Mouse (Mus musculus) MEL (cell line): ENCODE results near the gene Zfp276.

Experiments
- CTCF ChIP-seq, 3 experiments: IDR thresholded peaks in 2 of 3; conservative IDR thresholded peaks in 1 of 3; 2 replicates each; pipeline ENCODE4 v1.5.1; 2011 to 2012; ENCODE audit warnings: low read length in 3 of 3, low read depth in 2 of 3, mild to moderate bottlenecking in 2 of 3, improper control_type of control experiment in 1 of 3, inconsistent platforms in 1 of 3, mixed read lengths in 1 of 3, moderate library complexity in 1 of 3; ENCODE audit not compliant: control insufficient read depth in 1 of 3, insufficient read depth in 1 of 3, poor library complexity in 1 of 3, severe bottlenecking in 1 of 3
- E2F4 ChIP-seq: IDR thresholded peaks from 2 replicates; pipeline ENCODE4 v1.6.1; 2011; ENCODE audit warnings: low read depth, low read length, improper control_type of control experiment, borderline replicate concordance
- EP300 ChIP-seq, 2 experiments: IDR thresholded peaks; 2 replicates each; pipeline ENCODE4 v1.6.1; 2011; ENCODE audit warnings: improper control_type of control experiment in 2 of 2, low read length in 2 of 2, low read depth in 1 of 2, mild to moderate bottlenecking in 1 of 2
- GABPA ChIP-seq: IDR thresholded peaks from 2 replicates; pipeline ENCODE4 v1.6.1; 2012; ENCODE audit warnings: low read depth, mild to moderate bottlenecking, inconsistent platforms, low read length, improper control_type of control experiment, moderate library complexity
- KAT2A ChIP-seq: conservative IDR thresholded peaks from 2 replicates; pipeline ENCODE4 v1.6.1; 2012; ENCODE audit warnings: low read depth, low read length, improper control_type of control experiment, inconsistent platforms
- NELFE ChIP-seq: IDR thresholded peaks from 2 replicates; pipeline ENCODE4 v1.6.1; 2011; ENCODE audit warnings: low read depth, low read length, improper control_type of control experiment
- POLR2A ChIP-seq, 2 experiments: IDR thresholded peaks; 2 replicates each; pipeline ENCODE4 v1.6.1; 2011 to 2012; ENCODE audit warnings: low read length in 2 of 2, mild to moderate bottlenecking in 2 of 2, control low read depth in 1 of 2, improper control_type of control experiment in 1 of 2, low read depth in 1 of 2, moderate library complexity in 1 of 2; ENCODE audit not compliant: control insufficient read depth in 1 of 2, insufficient read depth in 1 of 2, poor library complexity in 1 of 2
- RCOR1 ChIP-seq: IDR thresholded peaks from 2 replicates; pipeline ENCODE4 v1.6.1; 2012; ENCODE audit warnings: low read depth, mild to moderate bottlenecking, inconsistent platforms, low read length, improper control_type of control experiment
- SIN3A ChIP-seq: IDR thresholded peaks from 2 replicates; pipeline ENCODE4 v1.6.1; 2012; ENCODE audit warnings: low read length, improper control_type of control experiment, inconsistent platforms
- SMC3 ChIP-seq: IDR thresholded peaks from 2 replicates; pipeline ENCODE4 v1.6.1; 2011; ENCODE audit warnings: low read depth, low read length, improper control_type of control experiment
- TCF12 ChIP-seq: IDR thresholded peaks from 2 replicates; pipeline ENCODE4 v1.6.1; 2014; ENCODE audit warnings: low read depth, mild to moderate bottlenecking, inconsistent platforms, low read length, improper control_type of control experiment, moderate library complexity
- UBTF ChIP-seq: IDR thresholded peaks from 2 replicates; pipeline ENCODE4 v1.6.1; 2012; ENCODE audit warnings: low read depth, mild to moderate bottlenecking, inconsistent platforms, low read length, improper control_type of control experiment, moderate library complexity, borderline replicate concordance; ENCODE audit not compliant: insufficient read depth
- ZKSCAN1 ChIP-seq: IDR thresholded peaks from 2 replicates; pipeline ENCODE4 v1.6.1; 2012; ENCODE audit warnings: low read depth, mild to moderate bottlenecking, inconsistent platforms, low read length, improper control_type of control experiment, moderate library complexity

- TF ChIP-seq CTCF (IDR thresholded peaks at IDR 0.05 in 2 of 3, conservative IDR thresholded peaks at IDR 0.05 in 1 of 3; ENCODE audit: control insufficient read depth in 1 of 3, insufficient read depth in 1 of 3, low read depth in 2 of 3, low read length in 3 of 3, poor library complexity in 1 of 3, severe bottlenecking in 1 of 3) (no peak), EP300 (IDR thresholded peaks at IDR 0.05; ENCODE audit: low read depth in 1 of 2, low read length in 2 of 2) (no peak), UBTF (no peak), RCOR1 (no peak), POLR2A (IDR thresholded peaks at IDR 0.05; ENCODE audit: control insufficient read depth in 1 of 2, insufficient read depth in 1 of 2, low read depth in 1 of 2, low read length in 2 of 2, poor library complexity in 1 of 2) (no peak), E2F4 (no peak), ZKSCAN1 (no peak), SIN3A (no peak), SMC3 (no peak), TCF12 (no peak), GABPA (no peak), NELFE (no peak), KAT2A (no peak)
These were observed 26.5 kb downstream of the Zfp276 start for GRCm38 (mm10) chr8:123280302-123281094.
